20 mouse cellular contexts compared by ENCODE assay signal in genomic region chr16:30197351-30197750, GRCm38 (mm10).
"Had no signal": no experiment of that assay in that cellular context is flagged by ENCODE, and none has a peak within 500 bp of the region (broad histone marks: within the 10 kb centered on the region; RNA-seq: fewer than 3 reads in every experiment).

No protein-coding gene starts in this region.

- H3K9ac ChIP-seq: limb, embryonic 12.5 days; limb, embryonic 15.5 days; liver, embryonic 14.5 days; liver, postnatal 0 days; stomach, embryonic 15.5 days had no signal

- H3K27ac ChIP-seq: hindbrain, postnatal 0 days; limb, embryonic 12.5 days; limb, embryonic 15.5 days; liver, embryonic 14.5 days; stomach, embryonic 15.5 days had no signal

- H3K36me3 ChIP-seq: limb, embryonic 12.5 days; limb, embryonic 15.5 days; stomach, embryonic 15.5 days had no signal

- H3K4me2 ChIP-seq: limb, embryonic 12.5 days; limb, embryonic 15.5 days; liver, embryonic 11.5 days; midbrain, embryonic 11.5 days; stomach, embryonic 15.5 days had no signal

- H3K9me3 ChIP-seq: limb, embryonic 12.5 days; limb, embryonic 15.5 days; stomach, embryonic 15.5 days had no signal

- ATAC-seq: hindbrain, postnatal 0 days; inflammation-experienced regulatory T-cells, adult 6 months; intestine, embryonic 16.5 days; liver, postnatal 0 days had no signal

- DNase-seq: kidney, adult 18-20 months; kidney, postnatal 4 days; left cerebral cortex, postnatal 4 days; liver, postnatal 0 days; midbrain, embryonic 14.5 days; retina, postnatal 1 day; right cerebral cortex, postnatal 25 days; spleen, adult 18-20 months; thymus, adult 2 months; thymus, postnatal 14 days; thymus, postnatal 4 days had no signal

- H3K4me3 ChIP-seq: limb, embryonic 12.5 days; limb, embryonic 15.5 days; stomach, embryonic 15.5 days had no signal

- H3K27me3 ChIP-seq: limb, embryonic 12.5 days; limb, embryonic 15.5 days; stomach, embryonic 15.5 days had no signal
